Mouse (Mus musculus): ENCODE results near the gene Hcfc1r1. TPM values are rescaled to one million over a fixed set of nuclear protein-coding genes. Genes with fewer than 3 reads are reported as not detected.
A peak's percentile ranks its signal among the peaks of the same experiment; 100 is the strongest.

Hcfc1r1 gene
- polyA plus RNA-seq, 1 experiment from 2014 or later: 61.9 TPM

DNA sequence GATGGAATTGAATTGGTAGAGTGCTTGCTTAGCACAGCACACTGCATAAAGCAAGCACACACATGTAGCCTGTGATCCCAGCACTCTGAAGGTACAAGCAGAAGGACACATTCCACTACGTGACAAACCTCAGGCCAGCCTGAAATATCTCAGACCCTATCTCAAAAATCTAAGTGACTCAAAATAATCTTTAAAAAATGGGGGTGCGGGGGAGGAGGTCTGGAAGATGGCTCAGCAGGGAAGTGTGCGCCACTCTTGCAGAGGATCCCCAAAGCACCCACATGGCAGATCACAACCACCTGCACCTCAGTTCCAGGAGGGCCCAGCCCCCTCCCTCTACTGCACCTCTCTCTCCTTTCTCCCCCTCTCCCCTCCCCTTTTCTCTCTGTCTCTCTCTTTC, 1.9 kb upstream of the Hcfc1r1 start:
- no peak overlapping the region for H3K9ac ChIP-seq (ENCODE audit: low read depth, low read length)
- peaks cover 31% of the 10 kb centered on the region; the same call in 1 of the 2 replicates for H3K4me1 ChIP-seq (ENCODE audit: control insufficient read depth, insufficient read depth, low read length)
- no peak overlapping the region for H3K27ac ChIP-seq (ENCODE audit: low read depth, low read length)
- WGBS: 89% methylated on average over 3 of the region's 3 CpGs
- H3K4me2 ChIP-seq (replicated peaks; ENCODE audit: low read depth, low read length): no peak overlapping the region
- peaks cover 32% of the 10 kb centered on the region for H3K36me3 ChIP-seq (ENCODE audit: control insufficient read depth, insufficient read depth, low read length)
- no peak for ATAC-seq (ENCODE audit: low FRiP score, low TSS enrichment)
- H3K4me3 ChIP-seq (ENCODE audit: low read length): no peak overlapping the region
- no peaks in the 10 kb centered on the region for H3K9me3 ChIP-seq (ENCODE audit: control insufficient read depth, low read length)
- H3K27me3 ChIP-seq (ENCODE audit: control insufficient read depth, insufficient read depth, low read length): no peaks in the 10 kb centered on the region

DNA sequence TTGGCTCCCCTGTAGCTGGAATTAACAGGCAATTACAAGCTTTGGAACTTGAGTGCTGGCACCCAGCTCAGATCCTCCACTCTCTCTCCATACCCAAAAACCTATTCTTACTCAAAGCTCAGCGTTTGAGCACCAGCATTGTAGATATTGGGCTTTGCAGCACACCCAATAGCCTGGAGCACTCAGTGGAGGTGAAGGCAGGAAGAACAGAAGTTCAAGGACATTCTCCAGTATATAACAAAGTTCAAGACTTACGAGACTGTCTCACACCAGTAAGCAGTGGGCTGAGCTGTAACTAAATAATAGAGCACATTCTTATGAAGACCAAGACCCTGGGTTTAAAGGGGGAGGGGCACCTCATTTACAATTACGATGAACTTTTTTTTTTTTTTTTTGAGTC, 635 bp upstream of the Hcfc1r1 start:
- H3K9me3 ChIP-seq (ENCODE audit: control insufficient read depth, low read length): no peaks in the 10 kb centered on the region
- peak overlapping the region; percentile 56 for H3K4me2 ChIP-seq (replicated peaks; ENCODE audit: low read depth, low read length)
- H3K27me3 ChIP-seq (ENCODE audit: control insufficient read depth, insufficient read depth, low read length): no peaks in the 10 kb centered on the region
- peaks cover 22% of the 10 kb centered on the region; the same call in 1 of the 2 replicates for H3K36me3 ChIP-seq (ENCODE audit: control insufficient read depth, insufficient read depth, low read length)
- no peak for ATAC-seq (ENCODE audit: low FRiP score, low TSS enrichment)
- H3K4me1 ChIP-seq (ENCODE audit: control insufficient read depth, insufficient read depth, low read length): peaks cover 37% of the 10 kb centered on the region; the same call in 1 of the 2 replicates
- H3K4me3 ChIP-seq (ENCODE audit: low read length): peak overlapping the region; percentile 59
- peak overlapping the region; percentile 66; the same call in 1 of the 2 replicates for H3K9ac ChIP-seq (ENCODE audit: low read depth, low read length)
- H3K27ac ChIP-seq (ENCODE audit: low read depth, low read length): no peak overlapping the region
- WGBS: 61% methylated on average over 3 of the region's 3 CpGs

DNA sequence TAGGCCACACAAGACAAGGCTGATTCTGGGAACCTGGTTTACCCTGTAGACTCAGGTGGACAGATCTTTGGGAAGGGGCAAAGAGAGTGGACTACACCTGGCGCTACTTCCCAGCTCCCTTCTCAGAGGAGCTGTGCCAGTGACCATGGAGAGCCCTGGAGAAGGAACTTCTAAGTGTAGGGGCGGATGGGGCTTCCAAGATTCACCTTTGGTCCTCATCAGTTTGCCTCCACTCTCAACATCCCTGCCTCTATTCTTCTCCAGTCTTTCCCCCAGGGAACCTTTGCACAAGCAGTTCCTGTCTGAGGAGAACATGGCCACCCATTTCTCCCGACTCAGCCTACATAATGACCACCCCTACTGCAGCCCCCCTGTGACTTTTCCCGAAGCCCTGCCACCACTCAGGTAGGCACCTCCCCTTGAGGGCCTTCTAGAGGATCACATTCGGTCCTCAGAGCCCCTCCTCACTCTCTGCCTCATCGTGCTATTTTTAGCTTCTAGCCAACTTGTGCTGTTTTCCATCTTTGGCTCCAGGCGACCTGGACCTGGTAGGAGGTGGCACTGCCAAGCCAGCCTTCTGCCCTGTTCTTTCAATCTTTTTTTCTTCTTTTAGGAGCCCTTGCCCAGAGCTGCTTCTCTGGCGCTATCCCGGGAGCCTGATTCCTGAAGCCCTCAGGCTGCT, 1.0 kb downstream of the Hcfc1r1 start:
- no peak for ATAC-seq (ENCODE audit: low FRiP score, low TSS enrichment)
- Histone ChIP-seq H3K4me2 (replicated peaks; ENCODE audit: low read depth, low read length) (peak overlapping the region; percentile 56), H3K9me3 (ENCODE audit: control insufficient read depth, low read length) (no peaks in the 10 kb centered on the region), H3K36me3 (ENCODE audit: control insufficient read depth, insufficient read depth, low read length) (peaks cover 9% of the 10 kb centered on the region; the same call in 1 of the 2 replicates), H3K9ac (ENCODE audit: low read depth, low read length) (peak overlapping the region; percentile 66), H3K27me3 (ENCODE audit: control insufficient read depth, insufficient read depth, low read length) (peaks cover 5% of the 10 kb centered on the region), H3K27ac (ENCODE audit: low read depth, low read length) (no peak overlapping the region), H3K4me1 (ENCODE audit: control insufficient read depth, insufficient read depth, low read length) (peaks cover 38% of the 10 kb centered on the region; the same call in 1 of the 2 replicates), H3K4me3 (ENCODE audit: low read length) (peak overlapping the region; percentile 59)
- WGBS: 35% methylated on average over 9 of the region's 9 CpGs

DNA sequence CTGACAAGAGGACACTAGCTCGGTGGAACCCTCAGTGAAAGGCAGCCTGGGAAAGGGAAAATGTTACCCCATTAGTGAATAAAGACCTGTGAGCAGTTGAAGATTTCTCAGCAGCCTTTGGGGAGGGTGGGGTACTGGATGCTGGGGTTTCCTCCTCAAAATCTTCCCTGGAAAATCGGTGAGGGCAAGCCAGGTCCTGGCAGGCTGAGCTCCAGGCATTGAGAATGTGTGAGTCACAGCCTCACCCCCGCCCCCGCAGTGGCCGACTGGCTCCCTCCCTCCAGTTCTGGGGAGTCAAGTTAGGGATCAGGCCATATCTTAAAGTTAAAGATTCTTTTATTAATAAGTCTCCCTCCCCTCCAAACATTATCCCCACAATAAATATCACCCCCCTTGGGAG, 1.7 kb downstream of the Hcfc1r1 start:
- peak overlapping the region; percentile 18; the same call in 1 of the 2 replicates for H3K9ac ChIP-seq (ENCODE audit: low read depth, low read length)
- ATAC-seq (ENCODE audit: low FRiP score, low TSS enrichment): no peak
- H3K4me3 ChIP-seq (ENCODE audit: low read length): no peak overlapping the region
- WGBS: 39% methylated on average over 5 of the region's 5 CpGs
- H3K9me3 ChIP-seq (ENCODE audit: control insufficient read depth, low read length): no peaks in the 10 kb centered on the region
- H3K36me3 ChIP-seq (ENCODE audit: control insufficient read depth, insufficient read depth, low read length): peaks cover 3% of the 10 kb centered on the region; the same call in 1 of the 2 replicates
- no peak overlapping the region for H3K27ac ChIP-seq (ENCODE audit: low read depth, low read length)
- peak overlapping the region; percentile 56; the same call in 1 of the 2 replicates for H3K4me2 ChIP-seq (replicated peaks; ENCODE audit: low read depth, low read length)
- peaks cover 12% of the 10 kb centered on the region for H3K27me3 ChIP-seq (ENCODE audit: control insufficient read depth, insufficient read depth, low read length)
- H3K4me1 ChIP-seq (ENCODE audit: control insufficient read depth, insufficient read depth, low read length): peaks cover 38% of the 10 kb centered on the region; the same call in 1 of the 2 replicates

DNA sequence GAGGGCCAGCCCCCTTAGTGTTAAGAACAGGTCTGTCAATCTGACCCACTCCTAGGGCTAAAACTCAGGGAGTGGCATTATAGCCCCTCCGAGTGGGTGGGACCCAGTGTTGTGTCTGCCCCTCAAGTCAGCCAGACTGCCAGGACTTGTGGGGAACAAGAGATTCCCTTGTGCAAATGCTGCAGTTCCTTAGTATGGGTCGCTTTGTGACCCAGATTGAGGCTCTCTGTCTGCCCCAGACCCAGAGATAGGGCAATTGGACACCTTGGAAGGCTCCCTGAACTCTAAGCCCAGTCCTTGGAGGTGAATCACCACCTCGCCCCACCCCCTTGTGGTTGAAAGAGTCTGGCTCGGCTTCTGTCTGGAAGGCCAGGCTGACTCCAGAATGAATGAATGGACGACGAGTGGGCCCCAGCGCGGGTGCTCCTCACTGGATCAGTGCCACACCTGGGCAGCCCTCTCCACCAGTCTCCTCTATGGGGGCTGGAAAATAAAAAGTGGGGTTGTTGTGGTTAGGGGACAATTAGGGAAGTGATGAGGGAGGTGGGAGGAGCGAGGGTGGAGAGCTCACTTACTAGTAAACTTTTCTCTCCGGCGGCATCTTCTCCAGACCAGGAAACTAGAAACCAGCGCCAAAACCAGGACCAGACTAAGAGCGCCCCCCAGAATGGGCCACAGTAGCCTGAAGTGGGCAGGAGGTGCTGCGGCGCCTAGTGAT, 2.3 kb downstream of the Hcfc1r1 start:
- Histone ChIP-seq H3K9me3 (ENCODE audit: control insufficient read depth, low read length) (no peaks in the 10 kb centered on the region), H3K27me3 (ENCODE audit: control insufficient read depth, insufficient read depth, low read length) (peaks cover 17% of the 10 kb centered on the region), H3K36me3 (ENCODE audit: control insufficient read depth, insufficient read depth, low read length) (no peaks in the 10 kb centered on the region), H3K9ac (ENCODE audit: low read depth, low read length) (peak overlapping the region; percentile 58; the same call in 1 of the 2 replicates), H3K4me3 (ENCODE audit: low read length) (peak overlapping the region; percentile 58), H3K4me2 (replicated peaks; ENCODE audit: low read depth, low read length) (peak overlapping the region; percentile 97), H3K4me1 (ENCODE audit: control insufficient read depth, insufficient read depth, low read length) (peaks cover 38% of the 10 kb centered on the region; the same call in 1 of the 2 replicates), H3K27ac (ENCODE audit: low read depth, low read length) (no peak overlapping the region)
- no peak for ATAC-seq (ENCODE audit: low FRiP score, low TSS enrichment)
- 9% methylated on average over 15 of the region's 15 CpGs for WGBS

DNA sequence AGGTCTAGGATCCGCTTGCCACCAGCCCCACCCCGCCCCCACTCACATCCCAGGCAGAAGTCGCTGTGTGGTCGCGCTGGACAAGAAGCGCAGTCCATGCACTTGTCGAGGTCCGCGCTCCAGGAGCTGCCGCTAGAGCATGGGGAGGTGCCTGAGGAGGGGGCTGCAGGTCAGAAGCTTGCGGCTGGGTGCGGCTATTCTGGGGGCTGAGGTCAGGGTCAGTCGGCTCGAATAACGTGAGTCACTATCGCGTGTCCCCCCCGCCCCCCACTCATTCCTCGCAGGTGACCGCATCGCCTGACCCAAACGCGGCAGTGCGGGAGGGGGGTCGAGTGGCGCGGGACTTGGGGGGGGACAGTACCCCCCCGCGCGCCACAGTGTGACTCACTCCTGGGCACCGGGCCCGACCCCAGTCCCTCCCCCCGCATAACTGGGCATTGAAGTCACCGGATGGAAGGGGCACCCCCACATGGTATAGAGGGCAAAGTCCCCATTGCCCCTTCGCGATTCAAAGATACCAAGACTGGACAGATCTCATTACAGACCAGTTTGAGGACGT, 3.2 kb downstream of the Hcfc1r1 start:
- Histone ChIP-seq H3K4me1 (ENCODE audit: control insufficient read depth, insufficient read depth, low read length) (peaks cover 41% of the 10 kb centered on the region; the same call in 1 of the 2 replicates), H3K9ac (ENCODE audit: low read depth, low read length) (peak overlapping the region; percentile 58), H3K4me2 (replicated peaks; ENCODE audit: low read depth, low read length) (peak overlapping the region; percentile 97), H3K4me3 (ENCODE audit: low read length) (peak overlapping the region; percentile 58), H3K27ac (ENCODE audit: low read depth, low read length) (peak overlapping the region; percentile 30; the same call in 1 of the 2 replicates), H3K36me3 (ENCODE audit: control insufficient read depth, insufficient read depth, low read length) (no peaks in the 10 kb centered on the region), H3K27me3 (ENCODE audit: control insufficient read depth, insufficient read depth, low read length) (peaks cover 22% of the 10 kb centered on the region), H3K9me3 (ENCODE audit: control insufficient read depth, low read length) (no peaks in the 10 kb centered on the region)
- WGBS: 2% methylated on average over 37 of the region's 37 CpGs
- ATAC-seq (ENCODE audit: low FRiP score, low TSS enrichment): peak; percentile 5; the same call in 1 of the 2 replicates

DNA sequence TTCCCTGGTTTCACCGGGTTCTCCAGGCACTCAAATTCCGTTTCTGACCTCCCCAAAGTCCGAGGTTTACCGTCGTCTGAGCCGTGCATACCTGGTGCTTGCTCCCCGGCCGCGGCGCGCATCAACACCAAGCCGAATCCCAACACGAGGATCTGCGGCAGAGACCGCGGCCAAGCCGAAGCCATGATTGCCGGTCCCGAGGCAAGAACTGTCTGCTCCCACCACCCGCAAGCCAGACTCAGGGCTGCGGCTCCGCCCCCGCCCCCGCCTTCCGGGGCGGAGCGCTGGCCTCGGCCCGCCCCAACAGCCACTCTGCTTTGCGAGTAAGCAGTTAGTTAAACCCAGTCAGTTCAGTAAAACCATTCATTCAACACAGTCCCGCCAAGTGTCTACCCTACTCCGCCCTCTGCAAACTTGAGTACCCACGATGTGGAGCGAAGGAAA, 3.9 kb downstream of the Hcfc1r1 start, which contains the start of gene Tnfrsf12a:
Gene Tnfrsf12a (minus strand): TSS at position 233 of the 444 bp plus-strand sequence.
- ATAC-seq (ENCODE audit: low FRiP score, low TSS enrichment): peak; percentile 37; the same call in 1 of the 2 replicates
- WGBS: under 1% methylated on average over 34 of the region's 34 CpGs

DNA sequence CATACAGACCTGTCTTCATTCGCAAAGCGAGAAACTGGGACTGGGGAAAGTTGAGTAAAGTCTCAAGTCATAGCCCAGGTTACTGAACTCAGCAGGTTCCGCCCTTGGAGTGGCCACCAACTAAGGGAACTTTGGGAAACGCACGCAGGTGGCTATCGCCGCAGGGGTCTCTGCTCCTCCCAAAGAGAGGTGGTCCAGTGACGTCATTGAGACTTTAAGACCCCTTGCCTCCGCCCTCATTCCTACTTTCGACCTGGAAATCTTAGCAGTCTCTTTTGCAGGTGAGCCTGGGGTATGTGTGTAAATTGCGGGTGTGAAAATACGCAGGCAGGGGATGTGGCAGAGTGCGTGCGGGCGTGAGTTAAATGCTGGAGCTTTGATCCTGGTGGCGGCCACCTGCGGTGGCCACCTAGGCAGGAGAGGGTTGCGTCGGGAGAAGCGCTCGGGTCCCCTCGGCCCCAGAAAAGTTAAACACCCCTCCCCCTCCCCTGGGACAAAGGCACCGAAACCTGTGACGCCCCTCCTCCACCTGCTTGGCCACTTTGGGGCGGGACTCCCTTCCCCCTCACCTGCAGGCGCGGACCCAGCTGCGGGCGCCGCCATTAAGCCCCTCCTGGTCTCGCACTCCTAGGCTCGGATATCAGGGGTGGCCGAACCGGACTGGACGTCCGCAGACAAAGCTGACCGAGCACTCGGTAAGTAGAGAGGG, 5.9 kb downstream of the Hcfc1r1 start, which contains the start of gene Cldn6:
Gene Cldn6 (plus strand): TSS at position 123 of the 709 bp plus-strand sequence.
- peaks cover 49% of the 10 kb centered on the region; the same call in 1 of the 2 replicates for H3K4me1 ChIP-seq (ENCODE audit: control insufficient read depth, insufficient read depth, low read length)
- peak within 1 kb of the TSS; percentile 41 for H3K4me3 ChIP-seq (ENCODE audit: low read length)
- H3K9me3 ChIP-seq (ENCODE audit: control insufficient read depth, low read length): no peaks in the 10 kb centered on the region
- peak within 1 kb of the TSS; percentile 56 for H3K4me2 ChIP-seq (replicated peaks; ENCODE audit: low read depth, low read length)
- 4% methylated on average over 38 of the region's 38 CpGs for WGBS
- peaks cover 27% of the 10 kb centered on the region for H3K27me3 ChIP-seq (ENCODE audit: control insufficient read depth, insufficient read depth, low read length)
- peak within 1 kb of the TSS; percentile 47; the same call in 1 of the 2 replicates for H3K27ac ChIP-seq (ENCODE audit: low read depth, low read length)
- H3K36me3 ChIP-seq (ENCODE audit: control insufficient read depth, insufficient read depth, low read length): no peaks in the 10 kb centered on the region
- ATAC-seq (ENCODE audit: low FRiP score, low TSS enrichment): no peak
- peak within 1 kb of the TSS; percentile 57 for H3K9ac ChIP-seq (ENCODE audit: low read depth, low read length)

More for the DNA sequence above, 3.9 kb downstream of the Hcfc1r1 start, which contains the start of gene Tnfrsf12a:
- H3K27me3 ChIP-seq (ENCODE audit: control insufficient read depth, insufficient read depth, low read length): peaks cover 27% of the 10 kb centered on the region
- peaks cover 45% of the 10 kb centered on the region; the same call in 1 of the 2 replicates for H3K4me1 ChIP-seq (ENCODE audit: control insufficient read depth, insufficient read depth, low read length)
- peak within 1 kb of the TSS; percentile 30; the same call in 1 of the 2 replicates for H3K27ac ChIP-seq (ENCODE audit: low read depth, low read length)
- H3K36me3 ChIP-seq (ENCODE audit: control insufficient read depth, insufficient read depth, low read length): no peaks in the 10 kb centered on the region
- H3K9me3 ChIP-seq (ENCODE audit: control insufficient read depth, low read length): no peaks in the 10 kb centered on the region
- H3K9ac ChIP-seq (ENCODE audit: low read depth, low read length): peak within 1 kb of the TSS; percentile 58
- peak within 1 kb of the TSS; percentile 97 for H3K4me2 ChIP-seq (replicated peaks; ENCODE audit: low read depth, low read length)
- H3K4me3 ChIP-seq (ENCODE audit: low read length): peak within 1 kb of the TSS; percentile 58

Measured in kidney, embryonic 14.5 days (tissue).